Mouse (Mus musculus) ES-E14 (cell line): ENCODE results near the gene Ulk4. TPM values are rescaled to one million over a fixed set of nuclear protein-coding genes. Genes with fewer than 3 reads are reported as not detected.

Experiments used
- DNase-seq: peaks from one replicate; pipeline ENCODE4 v3.0.0-alpha.2; 2013; ENCODE audit warnings: low read depth, low spot score
- H3K27ac ChIP-seq: 2 replicates; pipeline ENCODE4 v1.5.1; 2012; ENCODE audit warnings: low read depth, mild to moderate bottlenecking, low read length, moderate library complexity, mixed read lengths; ENCODE audit not compliant: poor library complexity, insufficient read depth, severe bottlenecking
- H3K36me3 ChIP-seq: 2 replicates; pipeline ENCODE4 v1.6.1; 2012; ENCODE audit warnings: mild to moderate bottlenecking, low read length, moderate library complexity, mixed read lengths; ENCODE audit not compliant: control insufficient read depth, poor library complexity, insufficient read depth, severe bottlenecking
- H3K4me1 ChIP-seq, 2 experiments: fragments of 150-350 bp in 1 of 2; sonication (generic) in 1 of 2; 2 replicates each; pipeline ENCODE4 v1.6.1; 2012; ENCODE audit warnings: low read length in 2 of 2, mild to moderate bottlenecking in 1 of 2, mixed read lengths in 1 of 2; ENCODE audit not compliant: control insufficient read depth in 2 of 2, insufficient read depth in 2 of 2, poor library complexity in 1 of 2
- H3K4me3 ChIP-seq, 2 experiments: fragments of 150-350 bp in 1 of 2; sonication (generic) in 1 of 2; 2 replicates each; pipeline ENCODE4 v1.5.1; 2012; ENCODE audit warnings: low read length in 2 of 2, low read depth in 1 of 2, mild to moderate bottlenecking in 1 of 2, mixed read lengths in 1 of 2; ENCODE audit not compliant: insufficient read depth in 1 of 2, poor library complexity in 1 of 2, severe bottlenecking in 1 of 2
- H3K9ac ChIP-seq: 2 replicates; pipeline ENCODE4 v1.6.1; 2012; ENCODE audit warnings: low read depth, mild to moderate bottlenecking, low read length, mixed read lengths; ENCODE audit not compliant: poor library complexity, insufficient read depth, severe bottlenecking
- H3K9me3 ChIP-seq: fragments of 150-350 bp; sonication (generic); 2 replicates; pipeline ENCODE4 v1.6.1; 2012; ENCODE audit warnings: low read depth, mild to moderate bottlenecking, low read length; ENCODE audit not compliant: control insufficient read depth, insufficient read depth
- CHD2 ChIP-seq: IDR thresholded peaks from 2 replicates; pipeline ENCODE4 v1.6.1; 2014; ENCODE audit warnings: mild to moderate bottlenecking, low read depth, low read length, inconsistent platforms
- HCFC1 ChIP-seq: IDR thresholded peaks from 2 replicates; pipeline ENCODE4 v1.6.1; 2012; ENCODE audit warnings: low read length, inconsistent platforms, borderline replicate concordance; ENCODE audit not compliant: insufficient read depth
- MAFK ChIP-seq: IDR thresholded peaks from 2 replicates; pipeline ENCODE4 v1.6.1; 2014; ENCODE audit warnings: mild to moderate bottlenecking, low read depth, low read length, inconsistent platforms; ENCODE audit not compliant: insufficient read depth
- ZC3H11A ChIP-seq: IDR thresholded peaks from 2 replicates; pipeline ENCODE4 v1.6.1; 2012; ENCODE audit warnings: low read depth, mild to moderate bottlenecking, inconsistent platforms, low read length, borderline replicate concordance
- ZNF384 ChIP-seq: IDR thresholded peaks from 2 replicates; pipeline ENCODE4 v1.6.1; 2012; ENCODE audit warnings: low read depth, low read length, inconsistent platforms
- in situ Hi-C, 2 experiments: fragments of 600-800 bp; cut with MboI; formaldehyde crosslinking; loops; one replicate each; pipeline ENCODE4 v1.15.1; 2025; ENCODE audit warnings: low sequenced_read_pairs in 2 of 2, inconsistent platforms in 1 of 2; ENCODE audit not compliant: unreplicated experiment in 2 of 2
- total RNA-seq: library from RNA; depleted of rRNA; stranded (reverse); fragments of 300-350 nt; gene quantifications from 2 replicates; pipeline ENCODE4 v1.2.3, GENCODE M21; 2012

Ulk4 gene
- total RNA-seq, 1 experiment = 31.5 TPM

DNA sequence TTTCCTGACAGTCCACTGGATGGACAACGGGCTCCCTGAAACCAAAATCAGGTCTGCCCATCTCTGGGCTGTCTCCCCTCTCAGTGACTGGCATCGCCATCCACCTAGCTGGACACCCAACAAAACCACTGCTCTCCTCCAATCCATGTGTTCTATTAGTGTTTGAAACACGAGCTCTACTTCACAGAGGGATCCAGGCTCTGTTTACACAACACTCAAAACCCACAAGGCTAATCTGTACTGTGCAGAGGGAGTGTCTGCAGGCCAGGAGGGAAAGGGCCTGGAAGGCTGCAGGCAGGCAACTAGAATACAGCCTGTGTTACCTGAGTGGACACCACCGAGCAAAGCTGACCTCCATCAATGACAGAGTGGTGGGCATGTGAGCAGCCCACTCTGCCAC is 5.4 kb downstream of the Ulk4 start:
- TF ChIP-seq CHD2 (no peak), HCFC1 (no peak), ZC3H11A (no peak), MAFK (no peak), ZNF384 (no peak)
- in situ Hi-C loops = no loop called here
- H3K9me3 ChIP-seq = no peaks in the 10 kb centered on the region

DNA sequence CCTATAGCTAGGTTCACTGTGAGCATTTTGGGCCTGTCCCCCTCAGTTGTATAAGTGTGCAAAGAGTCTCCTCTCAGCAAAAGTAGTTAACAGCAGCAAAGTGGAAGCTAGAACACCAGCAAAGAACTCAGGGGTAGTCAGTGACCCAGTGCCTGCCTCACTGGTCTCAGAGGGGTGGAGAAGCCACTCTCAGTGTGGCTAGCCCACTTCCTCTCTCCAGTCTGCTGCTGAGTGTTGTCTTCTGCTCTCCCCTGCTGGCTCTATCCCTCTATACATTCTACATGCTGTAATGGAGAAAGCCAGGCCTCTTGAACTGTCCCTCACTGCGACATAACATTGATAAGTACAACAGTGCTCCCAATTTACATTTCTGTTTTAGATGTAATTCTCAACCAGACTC is 5.8 kb downstream of the Ulk4 start:
- no peaks in the 10 kb centered on the region for H3K36me3 ChIP-seq
- no peaks in the 10 kb centered on the region for H3K9me3 ChIP-seq
- in situ Hi-C loops = no loop called here
- no peak overlapping the region for H3K27ac ChIP-seq
- H3K9ac ChIP-seq = no peak overlapping the region
- DNase-seq = no peak
- H3K4me3 ChIP-seq = no peak overlapping the region
- no peak for TF ChIP-seq MAFK
- no peak for TF ChIP-seq HCFC1
- TF ChIP-seq ZNF384 = no peak
- no peak for TF ChIP-seq ZC3H11A
- TF ChIP-seq CHD2 = no peak
- no peaks in the 10 kb centered on the region for H3K4me1 ChIP-seq

More for the DNA sequence above, 5.4 kb downstream of the Ulk4 start:
- H3K9ac ChIP-seq = no peak overlapping the region
- H3K4me3 ChIP-seq = no peak overlapping the region
- DNase-seq = no peak
- peaks cover 0 to 2% of the 10 kb centered on the region in 2 experiments; a peak in 1 of 4 replicates for H3K4me1 ChIP-seq
- H3K27ac ChIP-seq = no peak overlapping the region
- H3K36me3 ChIP-seq = no peaks in the 10 kb centered on the region

DNA sequence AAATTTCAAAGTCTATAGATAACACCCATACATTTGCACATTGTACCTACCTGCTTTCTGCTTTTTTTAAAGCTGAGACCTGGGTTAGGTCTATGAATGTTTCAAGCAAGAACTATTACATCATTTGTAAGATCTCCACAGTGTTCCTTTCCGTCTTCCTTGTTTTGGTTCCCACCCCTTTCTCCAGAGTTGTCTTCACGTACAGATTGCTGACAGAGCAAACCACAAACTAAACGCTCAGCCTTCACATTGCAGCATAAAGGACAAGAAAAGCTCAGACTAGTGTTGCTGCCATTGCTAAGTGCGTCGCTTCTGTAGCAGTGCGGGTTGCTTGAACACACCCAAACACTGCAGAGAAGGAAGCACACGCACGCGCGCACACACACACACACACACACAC is 11.7 kb downstream of the Ulk4 start:
- Histone ChIP-seq H3K27ac (no peak overlapping the region), H3K9me3 (no peaks in the 10 kb centered on the region), H3K4me1 (no peaks in the 10 kb centered on the region), H3K9ac (no peak overlapping the region), H3K4me3 (no peak overlapping the region), H3K36me3 (no peaks in the 10 kb centered on the region; the same call in 1 of the 2 replicates)
- no peak for DNase-seq
- no peak for TF ChIP-seq CHD2
- TF ChIP-seq ZC3H11A = no peak
- no peak for TF ChIP-seq MAFK
- TF ChIP-seq HCFC1 = no peak
- TF ChIP-seq ZNF384 = no peak
- in situ Hi-C loops = no loop called here

DNA sequence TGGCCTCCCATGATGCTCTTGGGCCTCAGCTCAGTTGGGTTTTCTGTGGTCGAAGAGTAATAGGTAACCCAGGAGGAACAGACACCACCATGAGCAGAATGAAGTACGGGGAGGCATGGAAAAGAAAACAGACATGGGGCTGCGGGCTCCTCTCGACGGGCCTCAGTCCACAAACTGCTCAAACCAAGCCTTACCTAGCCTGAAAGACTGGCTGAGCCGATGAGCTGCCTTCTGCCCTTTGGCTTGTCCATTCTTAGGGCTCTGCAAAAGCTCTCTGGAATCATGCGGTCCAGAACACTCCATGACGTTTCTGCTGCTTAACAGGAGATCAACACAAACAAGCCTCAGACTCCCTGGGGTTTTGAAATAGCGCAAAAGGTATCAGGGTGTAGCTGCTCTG is 19.9 kb downstream of the Ulk4 start:
- in situ Hi-C loops = loop anchor here in 1 of 2 experiments (10.0 kb wide), 1 partner anchor 118 kb away; no protein-coding TSS in a partner anchor

DNA sequence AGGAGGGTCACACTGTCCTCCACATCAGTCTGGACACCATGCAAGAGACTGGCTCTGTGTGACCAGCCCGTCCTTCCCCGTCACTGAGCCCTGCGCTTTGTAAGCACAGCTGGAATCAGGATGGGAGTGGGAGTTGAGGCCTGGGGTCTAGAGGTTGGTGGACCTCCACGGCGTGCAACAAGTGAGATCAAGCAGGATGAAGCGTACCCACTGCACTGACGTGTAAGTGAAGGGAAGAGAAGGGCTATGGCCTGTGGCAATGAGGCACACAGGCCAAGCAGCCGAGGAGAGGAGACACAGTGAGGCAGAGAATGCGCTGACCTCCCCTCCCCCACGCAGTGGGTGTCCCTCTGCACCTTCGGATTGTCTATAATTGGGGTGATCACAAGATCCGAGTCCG is 22.2 kb downstream of the Ulk4 start:
- DNase-seq = no peak
- no peak overlapping the region for H3K9ac ChIP-seq
- H3K36me3 ChIP-seq = no peaks in the 10 kb centered on the region
- peaks cover 0 to 3% of the 10 kb centered on the region in 2 experiments; a peak in 1 of 4 replicates for H3K4me1 ChIP-seq
- H3K4me3 ChIP-seq = no peak overlapping the region
- no peak overlapping the region for H3K27ac ChIP-seq
- no peaks in the 10 kb centered on the region for H3K9me3 ChIP-seq
- TF ChIP-seq ZC3H11A = no peak
- in situ Hi-C loops = loop anchor here in 1 of 2 experiments (10.0 kb wide), 1 partner anchor 120 kb away; no protein-coding TSS in a partner anchor

More for the DNA sequence above, 19.9 kb downstream of the Ulk4 start:
- Histone ChIP-seq H3K9ac (no peak overlapping the region), H3K4me3 (no peak overlapping the region), H3K36me3 (no peaks in the 10 kb centered on the region), H3K9me3 (no peaks in the 10 kb centered on the region), H3K4me1 (peaks cover 0 to 3% of the 10 kb centered on the region in 2 experiments; a peak in 1 of 4 replicates), H3K27ac (no peak overlapping the region)
- DNase-seq = no peak
- TF ChIP-seq MAFK = no peak
- TF ChIP-seq HCFC1 = no peak
- TF ChIP-seq ZC3H11A = no peak
- no peak for TF ChIP-seq CHD2
- TF ChIP-seq ZNF384 = no peak
